Mouse (Mus musculus): ENCODE results near the gene Lhx1. TPM values are rescaled to one million over a fixed set of nuclear protein-coding genes. Genes with fewer than 3 reads are reported as not detected.

Gene Lhx1
- polyA plus RNA-seq, 1 experiment, result not detected

DNA sequence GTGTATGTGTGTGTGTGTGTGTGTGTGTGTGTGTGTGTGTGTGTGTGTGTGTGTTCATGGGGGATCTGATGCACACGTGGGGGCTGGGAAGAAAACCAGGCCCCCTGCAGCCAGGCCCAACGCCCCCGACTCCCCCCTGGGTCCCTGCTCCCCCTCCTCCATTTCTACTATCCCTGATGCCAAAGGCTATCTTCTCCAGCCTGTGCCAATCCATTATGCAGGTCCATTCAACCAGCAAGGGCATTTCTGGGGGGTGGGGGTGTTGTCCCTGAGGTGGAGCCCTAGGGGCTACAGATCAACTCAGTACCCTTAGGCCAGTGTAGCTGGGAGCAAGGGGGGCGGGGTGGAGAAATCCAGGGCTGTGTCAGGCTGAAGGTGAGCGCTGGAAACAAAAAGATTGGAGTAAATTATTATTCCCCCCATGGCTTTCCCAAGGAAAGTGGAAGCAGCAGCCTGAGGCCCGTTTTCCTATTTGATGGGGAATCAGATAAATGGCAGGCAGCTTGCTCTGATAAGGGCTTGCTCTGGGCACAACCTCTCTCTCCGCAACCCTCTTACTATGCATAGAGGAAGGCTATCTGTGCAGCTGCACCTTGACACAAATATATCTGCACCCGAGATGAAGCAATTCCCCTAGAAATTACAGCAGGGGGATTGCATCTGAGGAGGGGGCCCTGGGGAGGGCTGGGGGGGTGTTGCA, 43.9 kb upstream of the Lhx1 start:
- Histone ChIP-seq H3K4me2 (ENCODE audit: low read depth) (no peak overlapping the region), H3K79me2 (ENCODE audit: control insufficient read depth, insufficient read depth) (no peaks in the 10 kb centered on the region), H3K36me3 (ENCODE audit: control insufficient read depth, insufficient read depth) (no peaks in the 10 kb centered on the region), H3K4me3 (no peak overlapping the region), H3ac (ENCODE audit: control insufficient read depth, insufficient read length) (no peak overlapping the region), H3K27me3 (ENCODE audit: control insufficient read depth, insufficient read depth, insufficient read length) (peaks cover 67% of the 10 kb centered on the region)
- no peak for TF ChIP-seq TCF3 (IDR thresholded peaks at IDR 0.05; ENCODE audit: insufficient read length, low read depth)
- TF ChIP-seq TCF12 (IDR thresholded peaks at IDR 0.05; ENCODE audit: insufficient read depth, poor library complexity, severe bottlenecking), result no peak
- no peak for TF ChIP-seq MYOG (IDR thresholded peaks at IDR 0.05; ENCODE audit: control insufficient read depth in 1 of 3, insufficient read depth in 1 of 3, insufficient read length in 2 of 3, low read depth in 2 of 3)
- TF ChIP-seq USF1 (IDR thresholded peaks at IDR 0.05; ENCODE audit: low read depth), result no peak
- no peak for TF ChIP-seq POLR2A (IDR thresholded peaks at IDR 0.05; ENCODE audit: insufficient read length, low read depth)
- no peak for TF ChIP-seq POLR2AphosphoS2 (IDR thresholded peaks at IDR 0.05; ENCODE audit: insufficient read length, low read depth)
- no peak for TF ChIP-seq E2F4 (IDR thresholded peaks at IDR 0.05; ENCODE audit: insufficient read depth)
- no peak for TF ChIP-seq SRF (IDR thresholded peaks at IDR 0.05; ENCODE audit: control insufficient read depth, insufficient read length, low read depth)
- TF ChIP-seq MYOD1 (IDR thresholded peaks at IDR 0.05; ENCODE audit: control insufficient read depth in 1 of 3, insufficient read length in 2 of 3, low read depth in 2 of 3), result no peak
- no peak for TF ChIP-seq MAX (IDR thresholded peaks at IDR 0.05; ENCODE audit: low read depth)
- TF ChIP-seq CEBPB (IDR thresholded peaks at IDR 0.05; ENCODE audit: insufficient read depth, poor library complexity, severe bottlenecking), result no peak
- TF ChIP-seq REST (IDR thresholded peaks at IDR 0.05; ENCODE audit: insufficient read depth, insufficient read length), result no peak

DNA sequence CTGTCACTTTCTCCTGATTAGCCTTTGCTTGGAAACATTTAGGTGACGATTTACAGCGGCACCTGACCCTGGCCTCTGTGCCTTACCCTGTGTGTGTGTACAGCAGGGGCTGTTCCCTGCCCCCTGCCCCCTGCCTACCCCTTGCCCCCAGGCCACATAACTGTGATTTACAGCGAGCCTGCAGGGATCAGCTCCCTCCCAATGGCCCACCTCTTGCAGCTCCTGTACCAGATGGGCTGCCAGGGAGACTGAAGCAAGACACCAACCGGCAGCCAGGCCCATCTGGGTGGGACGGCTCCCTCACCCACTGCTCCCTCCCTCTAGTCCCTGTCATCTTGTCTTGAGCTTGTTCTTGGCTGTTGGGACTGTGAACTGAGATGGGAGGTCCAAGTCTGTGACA, 43.1 kb upstream of the Lhx1 start:
- Histone ChIP-seq H3ac (ENCODE audit: control insufficient read depth, insufficient read length) (no peak overlapping the region), H3K27me3 (ENCODE audit: control insufficient read depth, insufficient read depth, insufficient read length) (peaks cover 67% of the 10 kb centered on the region), H3K4me3 (no peak overlapping the region), H3K4me2 (ENCODE audit: low read depth) (no peak overlapping the region), H3K36me3 (ENCODE audit: control insufficient read depth, insufficient read depth) (no peaks in the 10 kb centered on the region), H3K79me2 (ENCODE audit: control insufficient read depth, insufficient read depth) (no peaks in the 10 kb centered on the region)
- TF ChIP-seq REST (IDR thresholded peaks at IDR 0.05; ENCODE audit: insufficient read depth, insufficient read length) (no peak), USF1 (IDR thresholded peaks at IDR 0.05; ENCODE audit: low read depth) (no peak), POLR2A (IDR thresholded peaks at IDR 0.05; ENCODE audit: insufficient read length, low read depth) (no peak), MYOD1 (IDR thresholded peaks at IDR 0.05; ENCODE audit: control insufficient read depth in 1 of 3, insufficient read length in 2 of 3, low read depth in 2 of 3) (no peak), MAX (IDR thresholded peaks at IDR 0.05; ENCODE audit: low read depth) (no peak), POLR2AphosphoS2 (IDR thresholded peaks at IDR 0.05; ENCODE audit: insufficient read length, low read depth) (no peak), TCF3 (IDR thresholded peaks at IDR 0.05; ENCODE audit: insufficient read length, low read depth) (no peak), CEBPB (IDR thresholded peaks at IDR 0.05; ENCODE audit: insufficient read depth, poor library complexity, severe bottlenecking) (no peak), SRF (IDR thresholded peaks at IDR 0.05; ENCODE audit: control insufficient read depth, insufficient read length, low read depth) (no peak), TCF12 (IDR thresholded peaks at IDR 0.05; ENCODE audit: insufficient read depth, poor library complexity, severe bottlenecking) (no peak), E2F4 (IDR thresholded peaks at IDR 0.05; ENCODE audit: insufficient read depth) (no peak), MYOG (IDR thresholded peaks at IDR 0.05; ENCODE audit: control insufficient read depth in 1 of 3, insufficient read depth in 1 of 3, insufficient read length in 2 of 3, low read depth in 2 of 3) (no peak)

DNA sequence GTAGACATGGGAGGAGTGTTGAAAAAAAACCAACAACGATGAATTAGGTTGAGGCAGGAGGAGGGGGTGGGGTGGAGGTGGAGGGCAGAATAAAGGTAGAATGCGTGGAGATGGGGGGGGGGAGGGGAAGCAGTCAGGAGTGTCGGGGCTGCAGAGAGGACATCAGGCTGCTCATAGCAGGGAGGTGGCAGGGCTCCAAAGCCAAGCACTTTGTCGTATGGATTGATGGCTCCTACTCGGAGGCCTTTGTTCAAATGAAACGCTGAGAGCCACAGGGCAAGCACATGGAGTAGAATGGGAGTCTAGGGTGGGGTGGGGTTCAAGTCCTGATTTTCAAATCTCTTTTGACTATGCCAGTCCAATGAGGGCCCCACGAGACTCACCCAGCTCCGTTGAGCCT, 41.4 kb upstream of the Lhx1 start:
- TF ChIP-seq CEBPB (IDR thresholded peaks at IDR 0.05; ENCODE audit: insufficient read depth, poor library complexity, severe bottlenecking) (no peak), TCF3 (IDR thresholded peaks at IDR 0.05; ENCODE audit: insufficient read length, low read depth) (no peak), MYOD1 (IDR thresholded peaks at IDR 0.05; ENCODE audit: control insufficient read depth in 1 of 3, insufficient read length in 2 of 3, low read depth in 2 of 3) (no peak), MYOG (IDR thresholded peaks at IDR 0.05; ENCODE audit: control insufficient read depth in 1 of 3, insufficient read depth in 1 of 3, insufficient read length in 2 of 3, low read depth in 2 of 3) (no peak), POLR2AphosphoS2 (IDR thresholded peaks at IDR 0.05; ENCODE audit: insufficient read length, low read depth) (no peak), E2F4 (IDR thresholded peaks at IDR 0.05; ENCODE audit: insufficient read depth) (no peak), POLR2A (IDR thresholded peaks at IDR 0.05; ENCODE audit: insufficient read length, low read depth) (no peak), REST (IDR thresholded peaks at IDR 0.05; ENCODE audit: insufficient read depth, insufficient read length) (no peak), TCF12 (IDR thresholded peaks at IDR 0.05; ENCODE audit: insufficient read depth, poor library complexity, severe bottlenecking) (no peak), USF1 (IDR thresholded peaks at IDR 0.05; ENCODE audit: low read depth) (no peak), SRF (IDR thresholded peaks at IDR 0.05; ENCODE audit: control insufficient read depth, insufficient read length, low read depth) (no peak), MAX (IDR thresholded peaks at IDR 0.05; ENCODE audit: low read depth) (no peak)
- Histone ChIP-seq H3K4me2 (ENCODE audit: low read depth) (no peak overlapping the region), H3ac (ENCODE audit: control insufficient read depth, insufficient read length) (no peak overlapping the region), H3K79me2 (ENCODE audit: control insufficient read depth, insufficient read depth) (no peaks in the 10 kb centered on the region), H3K36me3 (ENCODE audit: control insufficient read depth, insufficient read depth) (no peaks in the 10 kb centered on the region), H3K4me3 (no peak overlapping the region), H3K27me3 (ENCODE audit: control insufficient read depth, insufficient read depth, insufficient read length) (peaks cover 80% of the 10 kb centered on the region)

DNA sequence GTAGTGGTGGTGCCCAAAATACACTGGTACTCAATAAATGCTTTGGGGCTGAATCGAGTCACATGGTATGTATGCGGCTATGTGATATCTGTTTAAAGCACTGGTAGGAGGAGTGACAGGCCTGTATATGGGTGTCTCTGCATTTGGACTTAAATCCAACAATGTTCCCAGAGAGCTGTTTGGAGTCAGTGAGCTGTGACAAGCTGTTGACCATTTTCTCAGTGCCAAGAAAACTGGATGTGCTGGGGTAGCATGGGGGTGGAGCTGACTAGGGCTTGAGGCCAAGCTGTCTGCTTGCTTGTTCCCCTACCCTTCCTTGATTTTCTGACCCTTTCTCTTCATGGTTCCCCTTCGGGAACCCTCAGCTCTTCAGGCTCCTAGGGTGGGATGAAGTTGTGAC, 39.9 kb upstream of the Lhx1 start:
- no peak overlapping the region for H3K4me3 ChIP-seq
- no peaks in the 10 kb centered on the region for H3K36me3 ChIP-seq (ENCODE audit: control insufficient read depth, insufficient read depth)
- no peak overlapping the region for H3ac ChIP-seq (ENCODE audit: control insufficient read depth, insufficient read length)
- H3K79me2 ChIP-seq (ENCODE audit: control insufficient read depth, insufficient read depth), result no peaks in the 10 kb centered on the region
- H3K4me2 ChIP-seq (ENCODE audit: low read depth), result no peak overlapping the region
- H3K27me3 ChIP-seq (ENCODE audit: control insufficient read depth, insufficient read depth, insufficient read length), result peaks cover 87% of the 10 kb centered on the region
- no peak for TF ChIP-seq POLR2A (IDR thresholded peaks at IDR 0.05; ENCODE audit: insufficient read length, low read depth)
- TF ChIP-seq TCF3 (IDR thresholded peaks at IDR 0.05; ENCODE audit: insufficient read length, low read depth), result no peak
- no peak for TF ChIP-seq MYOG (IDR thresholded peaks at IDR 0.05; ENCODE audit: control insufficient read depth in 1 of 3, insufficient read depth in 1 of 3, insufficient read length in 2 of 3, low read depth in 2 of 3)
- no peak for TF ChIP-seq SRF (IDR thresholded peaks at IDR 0.05; ENCODE audit: control insufficient read depth, insufficient read length, low read depth)

Data from myocyte (in vitro differentiated cells).